Mouse (Mus musculus): Measurements from ENCODE around the gene Aox2. TPM values are rescaled to one million over a fixed set of nuclear protein-coding genes. Genes with fewer than 3 reads are reported as not detected.

Gene Aox2
- polyA plus RNA-seq, 1 experiment from 2014 or later = 0.02 TPM

DNA sequence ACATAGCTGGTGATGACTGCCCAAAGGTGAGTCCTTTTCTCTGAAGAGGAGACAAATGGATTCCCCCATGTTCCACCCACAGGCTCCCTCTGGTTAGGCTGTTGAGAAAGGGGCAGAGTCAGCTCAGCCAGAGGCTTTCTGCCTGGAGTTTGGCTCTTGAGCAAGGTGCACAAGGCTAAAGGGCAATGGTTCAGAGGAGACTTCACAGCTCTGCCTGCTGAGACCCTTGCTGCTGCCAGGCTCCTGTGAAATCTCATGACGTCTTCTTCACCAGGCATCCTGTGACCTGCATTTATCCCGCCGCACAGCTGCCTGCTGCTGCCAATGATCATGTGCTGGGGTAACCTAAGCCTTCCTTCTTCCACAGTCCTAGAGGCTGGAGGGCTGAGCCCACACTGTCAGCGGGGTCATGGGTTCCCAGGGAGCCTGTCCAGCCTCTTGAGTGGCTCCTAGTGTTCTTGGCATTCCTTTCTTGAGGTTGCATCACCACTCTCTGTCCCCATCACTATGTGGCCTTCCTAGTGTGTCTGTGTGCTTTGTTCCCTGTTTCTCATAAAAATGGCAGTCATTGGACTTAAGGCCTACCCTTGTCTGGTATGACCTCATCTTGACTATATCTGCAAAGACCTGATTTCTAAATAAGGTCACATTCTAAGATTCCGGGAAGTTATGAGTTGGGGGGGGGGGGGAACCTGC, 104.6 kb downstream of the Aox2 start:
- Histone ChIP-seq H3K27ac (ENCODE audit: low read length) (no peak overlapping the region), H3K4me2 (replicated peaks; ENCODE audit: low read depth, low read length) (no peak overlapping the region), H3K27me3 (replicated peaks; ENCODE audit: insufficient read depth, low read length) (no peaks in the 10 kb centered on the region), H3K9me3 (ENCODE audit: low read length) (no peaks in the 10 kb centered on the region), H3K4me1 (ENCODE audit: insufficient read depth, low read depth, low read length) (no peaks in the 10 kb centered on the region), H3K9ac (replicated peaks; ENCODE audit: low read depth) (no peak overlapping the region), H3K36me3 (ENCODE audit: insufficient read depth, low read length) (no peaks in the 10 kb centered on the region), H3K4me3 (ENCODE audit: low read depth, low read length) (no peak overlapping the region)
- WGBS = 56% methylated on average over 5 of the region's 5 CpGs
- TF ChIP-seq EP300 (IDR thresholded peaks at IDR 0.05) = no peak
- TF ChIP-seq CTCF (IDR thresholded peaks at IDR 0.05) = no peak
- peak; percentile 47 for DNase-seq (ENCODE audit: low spot score)
- ATAC-seq = peak; percentile 72

DNA sequence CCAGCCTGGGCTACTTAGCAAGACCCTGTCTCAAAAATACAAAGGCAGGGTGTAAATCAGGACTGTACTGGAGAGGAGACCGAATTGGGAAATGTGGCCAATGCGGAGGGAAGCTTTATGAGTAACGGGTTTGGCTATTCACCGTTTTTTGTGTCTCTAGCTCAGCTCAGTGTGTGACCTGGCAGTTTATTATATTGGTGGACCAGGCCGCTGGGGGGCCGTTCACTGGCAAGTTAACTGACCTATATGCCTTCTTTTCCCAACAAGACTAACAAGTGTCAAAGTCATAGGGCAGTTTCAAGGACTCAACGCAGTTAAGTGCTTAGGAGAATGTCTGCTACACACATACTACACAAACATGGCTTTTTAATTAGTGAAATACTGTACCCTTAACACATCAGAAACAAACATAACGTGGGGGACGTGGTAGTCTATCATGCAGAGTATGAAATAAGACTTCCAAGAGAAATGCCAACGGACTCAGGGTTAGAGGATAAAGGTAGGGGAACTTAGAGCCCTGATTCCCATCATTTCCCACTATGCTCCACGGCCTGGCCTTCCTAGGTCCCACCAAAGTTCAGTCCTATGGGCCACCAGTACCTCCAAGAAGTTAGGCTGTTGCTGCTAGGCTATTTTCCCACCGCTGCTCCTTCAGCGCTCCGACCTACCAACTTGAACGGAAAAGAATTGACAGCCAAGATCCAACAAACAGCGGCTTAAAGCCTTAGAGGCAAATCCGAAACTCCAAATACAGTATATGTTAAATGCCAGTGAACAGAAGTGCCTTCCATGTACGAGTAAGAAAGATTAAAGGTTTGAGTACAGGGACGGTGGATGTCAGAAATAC, 113.5 kb downstream of the Aox2 start:
- peak; percentile 17 for DNase-seq (ENCODE audit: low spot score)
- H3K9ac ChIP-seq (replicated peaks; ENCODE audit: low read depth) = peak overlapping the region; percentile 97

DNA sequence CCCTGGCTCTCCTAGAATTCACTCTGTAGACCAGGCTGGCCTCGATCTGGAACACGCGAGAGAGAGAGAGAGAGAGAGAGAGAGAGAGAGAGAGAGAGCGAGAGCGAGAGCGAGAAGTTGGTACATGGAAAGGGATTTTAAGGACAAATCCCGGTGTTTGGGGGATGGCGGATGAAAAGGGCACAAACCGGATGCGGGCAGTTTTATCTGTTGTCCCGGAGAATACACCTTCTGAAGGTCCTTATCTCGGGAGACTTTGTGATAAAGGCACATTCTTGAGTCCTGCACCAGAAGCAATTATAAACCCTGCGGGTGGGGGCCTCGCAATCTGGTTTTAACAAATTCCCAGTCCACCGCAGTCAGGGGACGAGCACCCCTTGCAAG, 114.1 kb downstream of the Aox2 start:
- TF ChIP-seq EP300 (IDR thresholded peaks at IDR 0.05) = no peak

More for the DNA sequence above, 113.5 kb downstream of the Aox2 start:
- TF ChIP-seq CTCF (IDR thresholded peaks at IDR 0.05) (no peak), EP300 (IDR thresholded peaks at IDR 0.05) (no peak)
- H3K4me1 ChIP-seq (ENCODE audit: insufficient read depth, low read depth, low read length) = peaks cover 5% of the 10 kb centered on the region; the same call in 1 of the 2 replicates
- peak overlapping the region; percentile 98 for H3K4me3 ChIP-seq (ENCODE audit: low read depth, low read length)
- H3K4me2 ChIP-seq (replicated peaks; ENCODE audit: low read depth, low read length) = peak overlapping the region; percentile 82
- H3K9me3 ChIP-seq (ENCODE audit: low read length) = no peaks in the 10 kb centered on the region
- ATAC-seq = no peak
- H3K36me3 ChIP-seq (ENCODE audit: insufficient read depth, low read length) = no peaks in the 10 kb centered on the region; the same call in 1 of the 2 replicates
- no peaks in the 10 kb centered on the region for H3K27me3 ChIP-seq (replicated peaks; ENCODE audit: insufficient read depth, low read length)
- H3K27ac ChIP-seq (ENCODE audit: low read length) = peak overlapping the region; percentile 95
- 39% methylated on average over 19 of the region's 19 CpGs for WGBS

DNA sequence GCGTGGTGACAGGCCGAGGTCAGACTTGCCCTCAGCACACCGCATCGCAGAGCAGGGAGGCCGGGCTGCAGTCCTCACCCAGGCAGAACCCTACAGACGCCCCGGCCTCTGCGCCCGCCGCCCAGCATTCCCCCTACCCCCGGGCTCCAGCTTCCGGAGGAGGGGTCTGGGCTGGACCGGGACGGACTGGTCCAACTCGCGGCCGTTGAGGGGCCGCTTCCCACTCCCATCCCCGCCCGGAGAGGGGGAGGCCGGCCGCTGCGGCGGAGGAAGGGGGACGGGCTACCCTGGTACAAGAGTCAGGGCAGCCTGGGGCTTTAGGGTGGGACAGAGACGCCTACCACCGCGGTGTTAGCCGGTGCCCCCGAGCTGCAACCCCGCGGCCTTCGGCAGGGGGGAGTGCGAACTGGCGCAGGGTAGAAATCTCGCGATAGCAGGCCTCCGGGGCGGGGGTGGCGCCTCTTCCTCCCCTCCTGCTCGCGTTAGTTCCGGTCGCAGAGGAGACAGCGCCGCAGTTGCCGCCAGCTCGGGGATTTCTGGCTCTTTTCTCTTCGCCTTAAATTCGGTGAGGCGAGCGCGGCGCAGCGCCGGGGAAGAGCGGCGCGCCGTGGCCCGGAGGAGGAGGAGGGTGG, 114.6 kb downstream of the Aox2 start, which contains the start of gene Bzw1:
Gene Bzw1, plus strand, starts transcription at position 247 of the 632 bp plus-strand sequence.
- Histone ChIP-seq H3K27ac (ENCODE audit: low read length) (peak within 1 kb of the TSS; percentile 95), H3K4me2 (replicated peaks; ENCODE audit: low read depth, low read length) (peak within 1 kb of the TSS; percentile 82), H3K9ac (replicated peaks; ENCODE audit: low read depth) (peak within 1 kb of the TSS; percentile 97), H3K9me3 (ENCODE audit: low read length) (no peaks in the 10 kb centered on the region), H3K36me3 (ENCODE audit: insufficient read depth, low read length) (peaks cover 7% of the 10 kb centered on the region; the same call in 1 of the 2 replicates), H3K27me3 (replicated peaks; ENCODE audit: insufficient read depth, low read length) (no peaks in the 10 kb centered on the region), H3K4me3 (ENCODE audit: low read depth, low read length) (peak within 1 kb of the TSS; percentile 98), H3K4me1 (ENCODE audit: insufficient read depth, low read depth, low read length) (peaks cover 5% of the 10 kb centered on the region; the same call in 1 of the 2 replicates)
- TF ChIP-seq EP300 (IDR thresholded peaks at IDR 0.05) (peak; percentile 89), CTCF (IDR thresholded peaks at IDR 0.05) (no peak; the same call in 1 of the 2 replicates)
- DNase-seq (ENCODE audit: low spot score) (peak; percentile 97), ATAC-seq (peak; percentile 98)
- WGBS = under 1% methylated on average over 39 of the region's 61 CpGs

More for the DNA sequence above, 114.1 kb downstream of the Aox2 start:
- peak; percentile 70 for DNase-seq (ENCODE audit: low spot score)
- 0% methylated on average over 16 of the region's 16 CpGs for WGBS
- H3K4me1 ChIP-seq (ENCODE audit: insufficient read depth, low read depth, low read length) = peaks cover 5% of the 10 kb centered on the region; the same call in 1 of the 2 replicates
- peaks cover 5% of the 10 kb centered on the region; the same call in 1 of the 2 replicates for H3K36me3 ChIP-seq (ENCODE audit: insufficient read depth, low read length)
- peak overlapping the region; percentile 95 for H3K27ac ChIP-seq (ENCODE audit: low read length)
- peak; percentile 3; the same call in 1 of the 2 replicates for ATAC-seq
- H3K27me3 ChIP-seq (replicated peaks; ENCODE audit: insufficient read depth, low read length) = no peaks in the 10 kb centered on the region
- no peaks in the 10 kb centered on the region for H3K9me3 ChIP-seq (ENCODE audit: low read length)
- H3K4me3 ChIP-seq (ENCODE audit: low read depth, low read length) = peak overlapping the region; percentile 98
- H3K4me2 ChIP-seq (replicated peaks; ENCODE audit: low read depth, low read length) = peak overlapping the region; percentile 82
- H3K9ac ChIP-seq (replicated peaks; ENCODE audit: low read depth) = peak overlapping the region; percentile 97

DNA sequence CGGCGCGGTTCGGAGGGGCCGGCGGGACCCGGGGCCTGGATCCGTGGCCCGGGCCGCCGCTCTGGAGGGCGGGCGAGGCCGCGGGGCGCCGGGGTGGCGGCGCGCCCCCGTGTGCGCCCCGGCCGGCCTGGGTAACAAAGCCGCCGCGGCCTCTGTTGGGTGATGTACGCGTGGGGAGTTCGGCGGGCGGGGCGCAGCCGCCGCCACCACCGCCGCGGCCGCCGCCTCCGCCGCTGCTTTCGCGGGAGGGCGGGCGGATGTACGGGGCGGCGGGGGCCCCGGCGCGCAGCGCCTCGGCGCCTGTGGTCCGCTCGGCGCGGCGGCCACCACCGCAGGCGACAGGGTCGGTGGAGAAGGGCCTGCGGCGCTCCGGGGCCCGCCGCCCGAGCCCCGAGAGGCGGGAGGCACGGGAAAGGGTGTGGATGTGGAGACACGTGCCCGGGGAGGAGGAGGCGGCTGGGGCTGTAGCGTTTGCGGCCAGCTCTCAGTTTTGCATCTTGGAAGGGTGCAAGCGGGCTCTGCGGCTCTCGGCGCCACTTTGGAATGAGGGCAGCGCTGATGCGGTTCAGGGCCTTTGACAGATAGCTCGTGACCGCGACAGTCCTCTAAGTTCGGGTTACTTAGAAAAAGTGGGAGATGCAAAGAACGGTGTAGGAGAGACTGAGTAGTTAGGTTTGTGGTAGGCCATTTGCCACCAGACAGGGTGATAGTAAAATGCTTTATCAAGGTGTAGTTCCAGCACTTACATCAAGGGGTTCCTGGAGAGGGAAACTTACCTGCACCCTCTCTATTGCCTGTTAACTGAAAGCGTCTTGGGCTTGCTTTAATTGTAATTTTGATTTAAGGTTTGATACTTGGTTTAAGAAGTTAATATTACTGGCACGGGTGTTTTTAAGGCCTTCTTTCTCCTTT, 115.4 kb downstream of the Aox2 start:
- ATAC-seq = peak; percentile 61
- TF ChIP-seq EP300 (IDR thresholded peaks at IDR 0.05) = no peak
- TF ChIP-seq CTCF (IDR thresholded peaks at IDR 0.05) = peak; percentile 29
- WGBS = 3% methylated on average over 39 of the region's 90 CpGs

More for the DNA sequence above, 115.4 kb downstream of the Aox2 start:
- Histone ChIP-seq H3K4me1 (ENCODE audit: insufficient read depth, low read depth, low read length) (peaks cover 5% of the 10 kb centered on the region; the same call in 1 of the 2 replicates), H3K9me3 (ENCODE audit: low read length) (no peaks in the 10 kb centered on the region), H3K4me2 (replicated peaks; ENCODE audit: low read depth, low read length) (peak overlapping the region; percentile 82), H3K27ac (ENCODE audit: low read length) (peak overlapping the region; percentile 95), H3K4me3 (ENCODE audit: low read depth, low read length) (peak overlapping the region; percentile 98), H3K9ac (replicated peaks; ENCODE audit: low read depth) (peak overlapping the region; percentile 97), H3K27me3 (replicated peaks; ENCODE audit: insufficient read depth, low read length) (no peaks in the 10 kb centered on the region), H3K36me3 (ENCODE audit: insufficient read depth, low read length) (peaks cover 13% of the 10 kb centered on the region; the same call in 1 of the 2 replicates)
- DNase-seq (ENCODE audit: low spot score) = peak; percentile 55

Measured in lung, postnatal 0 days (tissue).